Mouse (Mus musculus) C2C12 (cell line): ENCODE measurements at regions not wholly inside any gene's neighbourhood (a gene's known extent, or its start where the extent isn't known, plus 50 kb on each side); places are given as distances from the start of the nearest gene placed in this dataset.

Experiments used
- CEBPB ChIP-seq: IDR thresholded peaks from one replicate; pipeline ENCODE4 v1.6.1; 2011; ENCODE audit warnings: low read depth, mild to moderate bottlenecking, control low read depth, moderate library complexity
- CTCF ChIP-seq: IDR thresholded peaks from one replicate; pipeline ENCODE4 v1.5.1; 2011; ENCODE audit not compliant: control insufficient read depth, insufficient read depth, insufficient read length
- FOSL1 ChIP-seq: IDR thresholded peaks from one replicate; pipeline ENCODE4 v1.8.0; 2011; ENCODE audit warnings: mild to moderate bottlenecking, low read length; ENCODE audit not compliant: poor library complexity, insufficient read depth, severe bottlenecking
- MAX ChIP-seq: IDR thresholded peaks from one replicate; pipeline ENCODE4 v1.6.1; 2011; ENCODE audit warnings: mild to moderate bottlenecking, control low read depth
- MYOD1 ChIP-seq: IDR thresholded peaks from one replicate; pipeline ENCODE4 v1.6.1; 2011; ENCODE audit warnings: low read depth; ENCODE audit not compliant: control insufficient read depth, insufficient read length
- MYOG ChIP-seq: IDR thresholded peaks from one replicate; pipeline ENCODE4 v1.6.1; 2011; ENCODE audit not compliant: control insufficient read depth, insufficient read length; ENCODE audit errors: extremely low read depth
- USF1 ChIP-seq: IDR thresholded peaks from one replicate; pipeline ENCODE4 v1.6.1; 2011; ENCODE audit warnings: low read depth, mild to moderate bottlenecking, control low read depth, moderate library complexity

DNA sequence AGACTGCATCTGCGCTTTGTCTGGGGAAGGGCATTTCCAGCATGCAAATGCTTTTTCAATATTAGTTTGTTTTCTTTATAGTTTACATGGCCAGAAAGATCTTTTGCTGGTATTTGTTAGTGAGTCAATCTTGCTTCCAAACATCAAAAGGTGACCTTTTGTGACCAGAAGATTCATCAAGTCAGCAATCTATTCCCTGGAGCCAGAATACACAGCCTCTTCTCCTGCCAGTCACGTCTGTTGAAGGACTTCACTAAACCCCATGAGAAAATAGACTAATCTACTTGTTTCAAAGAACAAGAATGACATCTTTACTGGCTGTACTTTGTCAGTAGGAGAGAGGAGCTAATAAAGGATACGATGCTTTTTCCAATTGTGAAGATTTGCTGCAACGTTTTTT is 614.6 kb upstream of the Robo1 start:
- TF ChIP-seq USF1 (no peak), CTCF (no peak), MYOG (no peak), MAX (no peak), MYOD1 (no peak), CEBPB (no peak), FOSL1 (no peak)
